Mouse (Mus musculus) ovary, postnatal 10 days (tissue): Measurements from ENCODE around the gene Srarp.

Experiments
- DNase-seq: peaks from one replicate; pipeline ENCODE4 v3.0.0; 2022; ENCODE audit warnings: low spot score

The Srarp gene

DNA sequence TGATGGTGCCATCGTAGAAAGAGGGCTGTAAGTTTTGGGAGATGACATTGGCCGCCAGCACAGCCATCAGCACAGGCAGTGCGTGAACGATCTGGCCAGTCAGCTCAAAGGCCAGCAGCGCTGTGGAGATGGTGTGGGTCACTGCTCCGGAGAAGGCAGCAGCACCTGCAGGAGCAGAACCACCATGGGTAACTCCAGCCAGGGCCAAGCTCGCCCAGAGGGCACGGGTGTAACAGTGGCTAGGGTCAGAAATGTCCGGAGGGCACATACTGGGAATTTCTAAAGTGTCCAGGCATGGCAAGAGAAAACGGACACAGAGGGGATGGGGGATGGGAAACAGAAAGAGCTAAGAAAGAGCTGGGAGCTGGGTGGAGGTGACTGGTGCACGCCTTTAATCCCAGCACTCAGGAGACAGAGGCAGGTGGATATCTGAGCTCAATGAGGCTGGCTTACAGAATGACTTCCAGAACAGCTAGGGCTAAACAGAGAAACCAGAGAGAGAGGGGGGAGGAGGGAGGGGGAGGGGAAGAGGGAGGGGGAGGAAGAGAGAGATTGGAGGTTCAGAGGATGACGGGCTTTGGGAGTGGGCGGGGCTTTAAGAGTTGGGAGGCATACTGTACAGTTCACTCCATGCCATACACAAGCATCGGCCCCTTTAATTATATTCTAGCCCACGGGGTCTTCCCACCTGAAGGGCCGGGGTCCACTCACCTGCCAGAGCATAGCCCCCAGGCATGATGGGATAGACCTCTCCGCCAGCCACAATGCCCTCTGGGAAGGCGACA is 46.3 kb downstream of the Srarp start:
- DNase-seq = no peak

DNA sequence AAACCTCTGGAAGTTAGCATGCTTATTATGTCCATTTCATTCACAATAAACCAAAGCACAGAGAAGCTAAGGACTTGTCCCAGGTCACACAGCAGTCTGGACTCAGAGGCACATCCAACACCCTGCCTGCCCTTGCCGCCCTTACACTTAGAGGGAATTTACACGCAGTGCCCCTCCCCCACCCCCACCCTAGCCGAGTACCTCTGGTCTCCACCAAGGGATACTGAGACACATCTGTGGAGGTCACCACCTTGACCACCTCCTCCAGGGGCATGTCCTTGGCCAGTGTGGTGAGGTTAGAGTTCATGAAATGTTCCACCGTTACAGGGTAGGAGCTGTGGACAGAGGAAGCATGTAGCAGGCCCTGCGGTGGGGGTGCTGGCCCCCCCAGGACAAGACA is 48.0 kb downstream of the Srarp start:
- DNase-seq = no peak

DNA sequence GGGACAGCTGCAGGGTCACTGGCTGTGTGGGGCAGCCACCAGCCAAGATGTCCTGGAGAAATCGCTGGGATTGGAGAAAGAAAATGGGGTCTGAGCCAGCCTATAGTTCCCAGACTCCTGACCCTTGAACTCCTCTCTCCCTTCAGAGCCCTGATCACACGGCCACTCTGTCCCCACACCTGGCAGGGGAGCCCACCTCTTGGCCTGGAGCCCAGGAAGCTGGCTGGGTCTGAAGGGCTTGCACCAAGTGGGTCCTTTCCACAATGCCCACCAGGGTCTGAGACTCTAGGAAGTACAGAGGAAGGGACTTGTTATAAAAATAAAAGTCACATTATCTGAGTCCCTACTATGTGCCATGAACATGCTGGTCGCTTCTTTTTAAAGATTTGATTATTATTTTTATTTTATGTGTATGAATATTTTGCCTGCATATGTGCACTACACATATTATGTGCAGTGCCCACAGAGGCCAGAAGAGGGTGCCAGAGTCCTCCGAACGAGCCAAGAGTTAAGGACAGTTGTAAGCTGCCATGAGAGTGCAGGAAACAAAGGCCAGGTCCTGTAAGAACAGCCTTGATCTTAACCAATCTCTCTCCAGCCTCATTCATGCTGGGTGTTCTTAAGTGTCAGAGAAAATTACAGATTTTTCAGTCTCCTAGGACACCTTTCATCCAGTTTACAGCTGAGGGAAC is 48.7 kb downstream of the Srarp start:
- peak; percentile 57 for DNase-seq

DNA sequence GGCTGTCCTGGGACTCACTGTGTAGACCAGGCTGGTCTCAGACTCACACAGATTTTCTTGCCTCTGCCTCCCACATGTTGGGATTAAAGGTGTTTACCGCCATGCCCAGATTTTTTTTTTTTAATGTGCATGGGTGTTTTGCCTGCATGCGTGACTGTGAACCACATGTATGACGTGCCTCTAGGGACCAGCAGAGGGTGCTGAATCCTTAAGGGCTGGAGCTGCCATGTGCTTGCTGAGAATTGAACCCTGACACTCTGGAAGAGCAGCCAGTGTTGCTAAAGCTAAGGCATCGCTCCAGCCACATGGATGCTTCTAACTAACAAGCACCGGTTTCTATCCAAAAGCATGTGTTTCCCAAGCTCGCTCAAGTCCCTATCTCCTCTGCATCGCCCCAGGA is 49.8 kb downstream of the Srarp start:
- DNase-seq = no peak

DNA sequence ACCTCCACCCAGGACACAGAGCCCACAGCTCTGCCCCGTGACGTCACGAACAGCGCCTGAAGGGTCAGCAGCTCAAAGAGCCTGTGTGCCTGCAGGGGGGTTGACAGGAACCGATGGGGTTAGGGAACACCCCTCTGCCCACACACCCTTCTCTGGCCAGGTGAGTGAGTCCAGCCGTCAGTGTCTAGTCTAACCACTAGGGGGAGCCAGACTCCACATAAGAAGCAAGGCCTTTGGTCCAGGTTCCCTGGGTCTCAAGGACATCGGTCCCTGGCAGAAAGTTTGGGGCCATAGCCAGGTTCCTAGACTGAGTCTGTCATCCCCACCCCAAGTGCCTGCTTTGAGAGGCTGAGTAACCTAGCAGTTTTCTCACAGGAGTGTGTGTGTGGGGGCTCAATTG is 50.6 kb downstream of the Srarp start:
- DNase-seq = no peak
